Mouse (Mus musculus) 3T3-L1 (cell line): ENCODE data around the gene Ccdc40.
"Not testable (repeated sequence)": the region's sequence is repeated elsewhere in the genome, so short reads cannot be mapped to it uniquely, and the experiment has no call there.

Source experiments
- DNase-seq: peaks from one replicate; pipeline ENCODE4 v3.0.0-alpha.2; 2015; ENCODE audit warnings: low read depth, low spot score

The Ccdc40 gene

GRCm38 (mm10) chr11:119281030-119281429 is 52.7 kb downstream of the Ccdc40 start:
- DNase-seq, result no peak

GRCm38 (mm10) chr11:119285791-119286527 is 57.6 kb downstream of the Ccdc40 start:
- DNase-seq, result peak; percentile 67

- DNase-seq, result no peak
These were observed 59.0 kb downstream of the Ccdc40 start for GRCm38 (mm10) chr11:119287207-119287992.

DNA sequence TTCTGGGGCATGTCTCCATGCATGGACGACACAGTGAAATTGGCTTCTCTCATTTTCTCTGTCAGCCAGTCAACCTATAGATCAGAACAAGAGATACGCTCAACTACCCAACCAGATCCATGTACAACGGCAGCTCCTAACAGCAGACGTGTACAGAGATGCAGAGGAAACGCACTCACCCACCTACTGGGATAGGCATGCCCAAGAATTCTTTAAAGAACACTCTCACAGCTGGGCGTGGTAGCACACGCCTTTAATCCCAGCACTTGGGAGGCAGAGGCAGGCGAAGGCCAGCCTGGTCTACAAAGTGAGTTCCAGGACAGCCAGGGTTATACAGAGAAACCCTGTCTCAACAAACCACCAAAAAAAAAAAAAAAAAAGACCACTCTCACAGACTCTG is 64.5 kb downstream of the Ccdc40 start:
- not testable (repeated sequence) for DNase-seq

DNA sequence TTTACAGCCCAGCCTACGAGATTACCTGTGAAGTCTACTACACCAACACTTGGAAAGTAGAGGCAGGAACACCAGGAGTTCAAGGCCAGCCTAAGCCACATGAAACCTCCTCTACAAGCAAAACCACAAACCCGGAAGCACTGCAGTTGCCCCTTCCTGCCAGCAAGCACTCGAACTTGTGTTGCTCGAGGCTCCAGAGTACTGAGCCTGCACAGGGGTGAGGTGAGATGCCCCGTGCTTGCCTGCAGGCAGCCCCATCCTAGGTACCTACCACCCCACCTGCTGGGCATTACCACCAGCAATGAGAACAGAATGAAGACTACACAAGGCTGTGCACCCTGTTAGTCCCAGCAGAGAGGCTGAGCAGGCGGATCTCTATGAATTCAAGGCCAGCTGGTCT is 69.6 kb downstream of the Ccdc40 start:
- DNase-seq, result no peak

DNA sequence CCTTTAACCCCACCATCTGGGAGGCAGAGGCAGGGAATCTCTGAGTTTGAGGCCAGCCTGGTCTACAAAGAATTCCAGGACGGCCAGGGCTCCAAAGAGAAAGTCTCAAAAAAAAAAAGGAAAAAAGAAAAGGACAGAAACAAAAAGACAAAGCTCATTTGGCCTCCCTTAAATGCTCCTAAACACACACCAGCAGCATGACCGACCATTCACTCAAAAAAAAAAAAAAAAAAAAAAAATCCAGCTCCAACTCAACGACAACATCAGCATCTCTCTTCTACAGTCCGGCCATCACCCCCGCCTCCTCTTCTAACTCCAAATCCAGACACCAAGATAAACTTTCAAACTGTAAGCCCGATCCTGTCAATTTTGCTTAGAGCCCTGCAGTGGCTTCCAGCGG is 70.5 kb downstream of the Ccdc40 start:
- no peak for DNase-seq

GRCm38 (mm10) chr11:119299391-119300245 is 71.2 kb downstream of the Ccdc40 start, which contains the start of gene Eif4a3:
Eif4a3 (minus strand) TSS chr11:119300089.
- peak; percentile 95 for DNase-seq

DNA sequence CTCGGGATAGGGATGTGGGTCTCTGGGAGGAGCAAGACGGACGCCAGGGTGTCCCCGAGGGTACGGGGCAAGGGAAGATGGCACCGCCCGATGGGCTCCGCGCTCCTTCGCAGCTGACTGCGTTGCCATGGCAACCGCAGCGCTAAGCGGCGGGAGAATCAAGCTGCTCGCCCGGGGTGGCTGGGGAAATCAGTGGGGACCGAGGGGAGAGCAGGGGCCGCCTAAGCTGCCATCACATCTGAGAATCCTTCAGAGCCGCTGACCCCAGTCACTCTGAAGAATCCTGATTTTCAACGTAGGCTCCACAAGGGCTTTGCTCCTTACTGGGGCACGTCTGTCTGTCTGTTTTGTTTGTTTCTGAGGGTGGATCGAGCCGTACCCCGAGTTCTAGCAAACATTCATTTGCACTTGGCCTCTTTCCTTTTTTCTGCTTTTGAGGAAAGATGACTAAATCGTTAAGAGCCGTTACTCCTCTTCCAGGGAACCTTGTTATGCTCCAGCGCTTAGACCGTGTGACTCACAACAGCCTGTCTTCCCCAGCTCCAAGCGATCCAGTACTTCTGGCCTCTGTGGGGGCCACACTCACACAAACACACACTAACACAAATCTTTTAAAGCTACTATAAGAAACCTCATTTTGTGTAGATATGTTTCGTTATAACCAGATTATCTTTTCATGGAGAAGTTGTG is 72.0 kb downstream of the Ccdc40 start:
- DNase-seq, result peak; percentile 77

GRCm38 (mm10) chr11:119300986-119301385 is 72.6 kb downstream of the Ccdc40 start:
- DNase-seq, result peak; percentile 42

DNA sequence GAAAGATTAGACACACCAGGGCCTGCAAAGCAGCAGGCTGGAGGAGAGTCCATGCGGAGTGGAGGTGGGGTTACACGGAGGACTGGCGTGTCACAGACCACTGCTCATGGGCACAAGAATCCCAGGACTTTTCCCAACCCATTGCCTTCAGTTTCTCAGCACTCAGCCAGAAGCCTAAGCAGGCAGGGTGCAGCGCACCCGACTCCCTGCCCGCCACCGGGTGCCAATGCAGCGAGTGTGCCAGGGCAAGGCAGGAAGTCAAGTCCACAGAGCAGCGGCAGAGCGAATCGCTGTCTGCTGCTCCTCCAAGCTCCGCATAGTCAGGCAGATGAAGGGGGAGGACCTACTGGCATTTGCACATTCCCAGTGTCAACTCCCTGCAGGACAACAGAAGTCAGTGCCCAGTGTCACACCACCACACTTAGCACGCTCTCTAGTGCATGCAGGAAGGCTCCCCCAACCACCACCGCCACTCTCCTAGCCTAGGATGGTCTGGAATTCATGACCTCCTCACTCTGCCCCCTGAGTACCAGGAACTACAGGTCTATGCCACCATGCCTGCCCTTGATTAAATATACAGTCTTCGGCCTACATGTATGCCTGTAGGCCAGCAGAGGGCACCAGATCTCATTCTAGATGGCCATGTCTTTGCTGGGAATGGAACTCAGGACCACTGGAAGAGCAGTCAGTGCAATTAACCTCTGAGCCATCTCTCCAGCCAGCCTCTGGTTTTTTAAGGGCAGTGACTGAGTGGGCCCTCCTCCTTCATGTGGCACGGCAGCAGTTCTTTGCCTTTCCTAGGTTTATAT is 76.7 kb downstream of the Ccdc40 start:
- DNase-seq, result peak; percentile 85

- no peak for DNase-seq
These were observed 78.6 kb downstream of the Ccdc40 start for GRCm38 (mm10) chr11:119306762-119307657.

GRCm38 (mm10) chr11:119307658-119307867 is 79.2 kb downstream of the Ccdc40 start, which contains the start of gene Card14:
Card14 (plus strand) TSS chr11:119307768.
- no peak for DNase-seq

DNA sequence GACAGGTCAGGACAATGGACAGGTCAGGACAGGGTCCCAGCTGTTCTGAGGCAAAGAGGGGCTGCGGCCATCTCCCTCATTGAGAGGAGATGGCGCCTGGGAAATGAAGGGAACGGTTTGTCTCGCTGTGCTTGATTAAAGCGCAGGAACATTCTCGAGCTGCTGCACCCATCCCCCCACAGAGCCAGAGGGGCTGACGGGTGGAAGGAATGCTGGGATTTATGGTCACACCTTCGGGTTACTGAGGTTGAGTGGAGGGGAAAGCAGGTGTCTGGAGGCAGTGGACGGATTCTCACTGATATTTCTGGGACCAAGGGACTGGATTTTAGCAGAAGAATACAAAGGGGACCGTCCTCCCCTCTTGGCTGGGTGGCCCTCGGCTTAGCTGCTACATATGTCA is 79.5 kb downstream of the Ccdc40 start:
- DNase-seq, result no peak

DNA sequence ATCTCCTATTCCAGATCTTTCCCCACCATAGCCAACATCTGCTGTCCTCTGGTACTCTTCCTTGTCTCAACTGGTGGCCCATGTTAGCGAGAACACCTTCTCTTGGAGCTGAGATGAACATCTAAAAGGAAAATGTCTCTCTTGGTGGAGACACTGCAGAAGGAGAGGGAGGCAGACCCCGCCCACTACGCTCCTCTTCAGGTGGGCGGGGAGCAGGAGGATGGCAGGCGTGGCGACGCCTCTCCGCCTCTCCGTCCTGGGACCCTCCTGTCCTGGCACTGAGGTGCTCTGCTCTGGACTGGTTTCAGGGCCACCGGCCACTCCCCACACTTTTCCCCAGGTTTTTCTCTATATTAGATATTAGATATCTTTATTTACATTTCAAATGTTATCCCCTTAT is 82.2 kb downstream of the Ccdc40 start:
- no peak for DNase-seq

GRCm38 (mm10) chr11:119314252-119314936 is 86.0 kb downstream of the Ccdc40 start:
- no peak for DNase-seq
